Mouse (Mus musculus): Measurements from ENCODE around the gene Fam53b. TPM values are rescaled to one million over a fixed set of nuclear protein-coding genes. Genes with fewer than 3 reads are reported as not detected.

Fam53b gene
- polyA plus RNA-seq, 1 experiment = 51.4 TPM

DNA sequence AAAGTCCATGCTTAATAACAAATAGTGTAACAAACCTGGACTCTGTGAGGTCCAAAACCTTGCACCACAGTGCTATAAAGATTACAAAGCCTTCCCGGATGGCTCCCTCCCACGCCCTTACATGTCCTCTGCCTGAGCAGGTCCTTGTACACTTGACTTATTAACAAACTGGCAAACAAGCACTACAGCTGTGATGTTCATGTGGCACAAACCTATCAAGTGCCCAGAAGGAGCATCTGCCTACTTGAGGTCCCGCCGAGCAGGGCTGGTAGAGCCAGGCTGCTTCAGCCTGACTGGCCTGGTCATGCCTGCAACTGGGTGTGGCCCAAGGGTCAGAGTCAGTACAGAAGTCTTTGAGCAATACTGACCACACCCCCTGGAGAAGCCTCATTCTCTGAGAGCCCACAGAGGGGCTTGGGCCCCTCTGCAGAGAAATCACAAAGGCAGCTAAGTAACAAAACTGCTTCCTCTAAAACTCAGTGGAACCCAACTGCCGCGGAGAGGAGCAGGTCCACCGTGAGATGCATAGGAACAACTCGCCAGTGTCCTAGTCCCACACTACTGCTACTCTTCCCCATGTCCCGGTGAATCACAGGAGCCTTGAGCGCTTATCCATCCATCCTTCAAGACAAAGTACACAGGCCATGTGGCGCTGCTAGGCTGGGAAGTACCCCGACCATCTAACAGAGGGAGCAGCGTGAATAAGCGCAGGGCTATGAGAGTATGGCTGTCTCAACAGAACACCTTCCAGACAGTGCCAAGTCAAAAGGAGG, 23.1 kb downstream of the Fam53b start:
- WGBS = 87% methylated on average over 14 of the region's 14 CpGs

DNA sequence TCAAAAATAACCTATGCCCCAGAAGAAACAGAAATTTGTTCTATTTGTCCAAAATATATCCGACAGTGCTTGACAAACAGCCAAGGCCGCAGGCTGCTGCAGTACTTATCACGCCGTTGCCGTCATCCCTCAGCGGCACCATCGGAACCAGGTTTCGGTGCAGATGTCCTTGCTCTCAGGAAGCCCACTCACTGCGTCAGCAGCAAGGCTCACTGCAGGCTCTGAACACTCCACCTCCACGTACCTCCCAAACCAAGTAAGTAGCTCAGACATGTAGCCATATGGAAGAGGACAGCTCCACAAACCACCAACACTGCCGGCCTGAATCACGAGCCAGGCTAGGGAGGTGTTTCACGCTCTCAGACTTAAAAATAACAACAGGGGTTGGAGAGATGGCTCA, 24.9 kb downstream of the Fam53b start:
- Histone ChIP-seq H3K27ac (ENCODE audit: control insufficient read depth, insufficient read depth, low read depth, low read length, poor library complexity) (no peak overlapping the region), H3K4me1 (ENCODE audit: control insufficient read depth, insufficient read depth, low read length) (peaks cover 6% of the 10 kb centered on the region), H3K4me3 (replicated peaks; ENCODE audit: control insufficient read depth, low read depth, low read length) (no peak overlapping the region)
- no peak for TF ChIP-seq CTCF (IDR thresholded peaks at IDR 0.05; ENCODE audit: control insufficient read depth, insufficient read depth, low read length)
- TF ChIP-seq POLR2A (IDR thresholded peaks at IDR 0.05; ENCODE audit: borderline replicate concordance, control insufficient read depth, low read depth, low read length) = no peak
- 94% methylated on average over 13 of the region's 13 CpGs for WGBS

More for the DNA sequence above, 23.1 kb downstream of the Fam53b start:
- no peak overlapping the region for H3K4me3 ChIP-seq (replicated peaks; ENCODE audit: control insufficient read depth, low read depth, low read length)
- peak overlapping the region; percentile 8; the same call in 1 of the 2 replicates for H3K27ac ChIP-seq (ENCODE audit: control insufficient read depth, insufficient read depth, low read depth, low read length, poor library complexity)
- H3K4me1 ChIP-seq (ENCODE audit: control insufficient read depth, insufficient read depth, low read length) = peaks cover 6% of the 10 kb centered on the region
- TF ChIP-seq CTCF (IDR thresholded peaks at IDR 0.05; ENCODE audit: control insufficient read depth, insufficient read depth, low read length) (no peak), POLR2A (IDR thresholded peaks at IDR 0.05; ENCODE audit: borderline replicate concordance, control insufficient read depth, low read depth, low read length) (no peak)

DNA sequence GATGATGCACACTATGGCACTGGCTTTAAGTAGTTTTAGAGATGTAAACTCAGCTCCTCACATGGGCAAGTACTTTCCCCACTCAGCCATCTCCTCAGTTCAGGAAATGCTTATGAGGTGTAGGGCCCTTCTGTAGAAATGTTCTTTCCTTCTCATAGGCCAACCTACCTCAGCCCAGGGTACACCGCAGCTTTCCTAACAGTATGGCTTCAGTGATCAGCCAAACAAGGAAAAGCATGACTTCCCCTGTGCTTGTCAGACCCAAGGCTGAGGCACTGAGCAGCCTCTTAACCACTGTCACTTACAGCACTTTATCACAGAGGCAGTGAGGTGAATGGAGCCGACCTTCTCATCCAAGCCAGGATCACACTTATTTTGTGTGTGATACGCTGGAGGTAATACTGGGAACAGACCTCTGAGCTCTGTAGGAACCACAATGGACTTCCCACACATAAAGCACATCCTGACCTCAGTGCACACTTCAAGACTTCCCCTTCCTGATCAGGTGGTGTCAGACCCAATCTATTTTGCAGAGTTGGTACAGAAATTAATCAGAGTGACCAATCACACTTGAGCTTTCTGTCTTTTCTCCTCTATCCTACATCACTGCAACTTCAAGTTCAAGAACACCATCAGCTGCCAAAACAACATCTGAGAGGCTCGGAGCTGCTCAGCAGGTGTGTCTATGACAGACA, 26.0 kb downstream of the Fam53b start:
- TF ChIP-seq POLR2A (IDR thresholded peaks at IDR 0.05; ENCODE audit: borderline replicate concordance, control insufficient read depth, low read depth, low read length) (no peak), CTCF (IDR thresholded peaks at IDR 0.05; ENCODE audit: control insufficient read depth, insufficient read depth, low read length) (no peak)
- Histone ChIP-seq H3K4me1 (ENCODE audit: control insufficient read depth, insufficient read depth, low read length) (peaks cover 6% of the 10 kb centered on the region), H3K27ac (ENCODE audit: control insufficient read depth, insufficient read depth, low read depth, low read length, poor library complexity) (peak overlapping the region; percentile 46), H3K4me3 (replicated peaks; ENCODE audit: control insufficient read depth, low read depth, low read length) (no peak overlapping the region)
- 25% methylated on average over 4 of the region's 4 CpGs for WGBS

DNA sequence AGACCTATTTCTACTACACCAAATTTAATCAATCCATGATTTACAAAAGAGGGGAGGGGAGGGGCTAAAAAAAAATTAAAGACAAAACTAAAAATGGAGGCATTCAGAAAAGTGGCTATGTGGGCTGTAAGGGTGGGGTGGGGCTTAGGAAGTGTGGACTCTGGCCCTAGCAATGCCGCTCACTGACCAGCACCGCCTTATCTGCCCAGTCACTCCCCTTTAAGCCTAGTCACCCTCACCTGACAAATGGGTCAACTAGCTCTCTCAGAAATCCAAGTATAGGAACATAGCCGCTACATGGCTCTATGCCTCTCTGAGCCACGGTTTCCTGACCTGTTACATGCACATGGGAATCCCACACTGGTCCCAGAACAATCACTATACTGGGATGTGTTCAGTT, 26.7 kb downstream of the Fam53b start:
- TF ChIP-seq CTCF (IDR thresholded peaks at IDR 0.05; ENCODE audit: control insufficient read depth, insufficient read depth, low read length) (no peak), POLR2A (IDR thresholded peaks at IDR 0.05; ENCODE audit: borderline replicate concordance, control insufficient read depth, low read depth, low read length) (no peak)
- H3K27ac ChIP-seq (ENCODE audit: control insufficient read depth, insufficient read depth, low read depth, low read length, poor library complexity) = peak overlapping the region; percentile 46; the same call in 1 of the 2 replicates
- WGBS = 85% methylated on average over 4 of the region's 4 CpGs
- no peak overlapping the region for H3K4me3 ChIP-seq (replicated peaks; ENCODE audit: control insufficient read depth, low read depth, low read length)
- peaks cover 6% of the 10 kb centered on the region for H3K4me1 ChIP-seq (ENCODE audit: control insufficient read depth, insufficient read depth, low read length)

DNA sequence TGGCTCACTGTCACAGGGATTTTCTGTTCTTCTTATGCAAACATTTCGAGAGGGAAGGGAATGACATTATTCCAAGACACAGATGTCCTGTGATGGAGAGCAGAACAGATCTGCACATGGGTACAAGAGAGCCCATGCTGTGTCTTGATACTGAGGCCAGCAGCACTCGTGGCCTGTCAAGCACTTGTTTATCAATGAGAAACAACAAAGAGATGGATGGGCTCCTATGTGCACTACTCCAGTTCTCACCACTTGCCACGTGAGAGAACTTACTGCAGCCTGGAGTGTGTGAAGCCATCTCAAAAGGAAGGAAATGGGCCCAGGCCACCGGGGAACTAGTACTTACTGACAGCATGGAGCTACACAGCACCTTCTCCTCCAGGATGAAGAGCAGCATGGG, 27.2 kb downstream of the Fam53b start:
- H3K4me1 ChIP-seq (ENCODE audit: control insufficient read depth, insufficient read depth, low read length) = peaks cover 6% of the 10 kb centered on the region
- no peak overlapping the region for H3K27ac ChIP-seq (ENCODE audit: control insufficient read depth, insufficient read depth, low read depth, low read length, poor library complexity)
- no peak for TF ChIP-seq POLR2A (IDR thresholded peaks at IDR 0.05; ENCODE audit: borderline replicate concordance, control insufficient read depth, low read depth, low read length)
- no peak for TF ChIP-seq CTCF (IDR thresholded peaks at IDR 0.05; ENCODE audit: control insufficient read depth, insufficient read depth, low read length)
- no peak overlapping the region for H3K4me3 ChIP-seq (replicated peaks; ENCODE audit: control insufficient read depth, low read depth, low read length)
- 30% methylated on average over 4 of the region's 4 CpGs for WGBS

DNA sequence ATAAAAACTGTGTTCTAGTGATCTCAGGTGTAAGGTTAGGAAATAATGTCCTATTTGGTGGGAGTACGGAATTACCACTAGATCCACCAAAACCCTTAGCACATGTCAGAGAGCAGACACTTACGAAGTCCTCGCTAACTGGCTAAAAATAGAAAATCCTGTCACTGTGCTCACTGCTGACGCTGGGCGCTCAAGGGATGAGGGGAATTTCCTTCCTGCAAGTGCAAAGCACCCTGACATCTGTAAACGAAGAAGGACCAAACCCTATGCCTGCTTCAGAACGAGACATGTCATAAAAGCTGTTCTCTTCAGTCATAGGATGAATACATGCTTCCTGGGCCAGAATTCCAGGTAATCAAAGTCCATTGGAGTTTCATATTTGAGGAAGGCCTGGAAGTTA, 27.7 kb downstream of the Fam53b start:
- no peak for TF ChIP-seq CTCF (IDR thresholded peaks at IDR 0.05; ENCODE audit: control insufficient read depth, insufficient read depth, low read length)
- no peak for TF ChIP-seq POLR2A (IDR thresholded peaks at IDR 0.05; ENCODE audit: borderline replicate concordance, control insufficient read depth, low read depth, low read length)
- Histone ChIP-seq H3K27ac (ENCODE audit: control insufficient read depth, insufficient read depth, low read depth, low read length, poor library complexity) (no peak overlapping the region), H3K4me1 (ENCODE audit: control insufficient read depth, insufficient read depth, low read length) (peaks cover 6% of the 10 kb centered on the region), H3K4me3 (replicated peaks; ENCODE audit: control insufficient read depth, low read depth, low read length) (no peak overlapping the region)
- 61% methylated on average over 7 of the region's 7 CpGs for WGBS

DNA sequence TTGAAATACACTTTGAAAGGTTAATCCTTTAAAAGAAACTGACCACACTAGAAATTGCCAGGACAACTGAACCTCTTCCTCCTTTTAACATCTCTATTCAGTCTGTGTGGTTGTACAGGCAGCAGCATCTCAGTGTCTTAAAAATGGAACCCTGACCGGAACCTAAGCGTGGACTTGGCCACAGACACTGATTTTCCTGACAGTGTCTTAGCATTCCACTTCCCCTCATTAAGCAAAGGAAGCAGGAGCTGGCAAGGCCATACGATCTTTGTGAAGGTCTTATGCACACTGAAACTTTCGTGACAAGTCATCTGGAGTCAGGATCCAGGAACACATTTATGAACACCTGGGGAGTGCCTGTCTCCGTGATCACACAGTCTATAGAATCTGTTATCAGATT, 29.6 kb downstream of the Fam53b start:
- H3K27ac ChIP-seq (ENCODE audit: control insufficient read depth, insufficient read depth, low read depth, low read length, poor library complexity) = no peak overlapping the region
- TF ChIP-seq CTCF (IDR thresholded peaks at IDR 0.05; ENCODE audit: control insufficient read depth, insufficient read depth, low read length) (no peak), POLR2A (IDR thresholded peaks at IDR 0.05; ENCODE audit: borderline replicate concordance, control insufficient read depth, low read depth, low read length) (no peak)
- H3K4me1 ChIP-seq (ENCODE audit: control insufficient read depth, insufficient read depth, low read length) = peaks cover 6% of the 10 kb centered on the region
- H3K4me3 ChIP-seq (replicated peaks; ENCODE audit: control insufficient read depth, low read depth, low read length) = no peak overlapping the region
- WGBS = 87% methylated on average over 5 of the region's 5 CpGs

DNA sequence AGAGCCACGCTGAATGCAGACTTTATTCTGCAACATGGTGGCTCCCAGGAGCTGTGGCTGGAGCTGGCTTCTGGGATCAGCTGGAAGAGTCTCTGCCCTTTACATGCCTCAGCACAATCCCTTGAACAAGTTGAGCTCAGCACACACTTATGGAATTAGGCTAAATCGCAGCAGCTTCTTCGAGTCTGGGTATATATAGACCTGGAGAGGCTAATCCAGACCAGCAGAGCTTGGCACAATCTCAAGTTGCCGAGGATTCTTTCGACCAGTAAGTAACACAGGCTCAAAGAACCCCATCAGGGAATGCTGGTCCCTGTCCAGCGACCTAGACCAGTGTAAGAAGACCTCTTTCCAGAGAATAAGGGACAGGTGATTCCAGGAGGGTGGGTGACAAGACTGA, 31.8 kb downstream of the Fam53b start:
- TF ChIP-seq CTCF (IDR thresholded peaks at IDR 0.05; ENCODE audit: control insufficient read depth, insufficient read depth, low read length) (no peak), POLR2A (IDR thresholded peaks at IDR 0.05; ENCODE audit: borderline replicate concordance, control insufficient read depth, low read depth, low read length) (no peak)
- Histone ChIP-seq H3K4me3 (replicated peaks; ENCODE audit: control insufficient read depth, low read depth, low read length) (no peak overlapping the region), H3K27ac (ENCODE audit: control insufficient read depth, insufficient read depth, low read depth, low read length, poor library complexity) (no peak overlapping the region), H3K4me1 (ENCODE audit: control insufficient read depth, insufficient read depth, low read length) (peaks cover 6% of the 10 kb centered on the region)
- 91% methylated on average over 6 of the region's 6 CpGs for WGBS
